Mouse (Mus musculus) neural tube, embryonic 11.5 days (tissue): ENCODE measurements at regions not wholly inside any gene's neighbourhood (a gene's known extent, or its start where the extent isn't known, plus 50 kb on each side); places are given as distances from the start of the nearest gene placed in this dataset.

Experiments
- ATAC-seq: fragments of 200-750 bp; cut with Nextera tagmentation; 2 replicates; pipeline ENCODE4 v1.8.0; 2017; ENCODE audit warnings: moderate number of reproducible peaks, mild to moderate bottlenecking, moderate TSS enrichment, moderate library complexity; ENCODE audit not compliant: insufficient read depth, low FRiP score, low TSS enrichment
- DNase-seq: peaks from one replicate; pipeline ENCODE4 v3.0.0-alpha.2; 2015; ENCODE audit warnings: low spot score
- H3K27ac ChIP-seq: fragments of 300-500 bp; sonication (generic); 2 replicates; pipeline ENCODE4 v1.5.1; 2014; ENCODE audit warnings: low read depth, mild to moderate bottlenecking, low read length
- H3K27me3 ChIP-seq: fragments of 300-500 bp; sonication (generic); 2 replicates; pipeline ENCODE4 v1.6.1; 2014; ENCODE audit warnings: mild to moderate bottlenecking, low read length, mixed read lengths; ENCODE audit not compliant: control insufficient read depth, insufficient read depth
- H3K36me3 ChIP-seq: fragments of 300-500 bp; sonication (generic); 2 replicates; pipeline ENCODE4 v1.6.1; 2014; ENCODE audit warnings: mild to moderate bottlenecking, low read length, moderate library complexity, mixed read lengths; ENCODE audit not compliant: control insufficient read depth, insufficient read depth
- H3K4me1 ChIP-seq: fragments of 300-500 bp; sonication (generic); 2 replicates; pipeline ENCODE4 v1.6.1; 2014; ENCODE audit warnings: low read length, mixed read lengths; ENCODE audit not compliant: control insufficient read depth, insufficient read depth
- H3K4me2 ChIP-seq: fragments of 300-500 bp; sonication (generic); 2 replicates; pipeline ENCODE4 v1.6.1; 2014; ENCODE audit warnings: low read depth, mild to moderate bottlenecking, moderate library complexity
- H3K4me3 ChIP-seq: fragments of 300-500 bp; sonication (generic); 2 replicates; pipeline ENCODE4 v1.5.1; 2014; ENCODE audit warnings: low read depth, low read length
- H3K9ac ChIP-seq: fragments of 300-500 bp; sonication (generic); 2 replicates; pipeline ENCODE4 v1.6.1; 2014; ENCODE audit warnings: mild to moderate bottlenecking, low read length
- H3K9me3 ChIP-seq: fragments of 300-500 bp; sonication (generic); 2 replicates; pipeline ENCODE4 v1.6.1; 2016; ENCODE audit warnings: low read length; ENCODE audit not compliant: control insufficient read depth
- WGBS: fragments of 180-500 bp; shearing (Covaris S2); extraction: QIAGEN DNeasy Blood & Tissue Kit; methylation state at CpG from one replicate; pipeline ENCODE4 v1.1.7; 2014; 5-methylcytosine and 5-hydroxymethylcytosine counted together

DNA sequence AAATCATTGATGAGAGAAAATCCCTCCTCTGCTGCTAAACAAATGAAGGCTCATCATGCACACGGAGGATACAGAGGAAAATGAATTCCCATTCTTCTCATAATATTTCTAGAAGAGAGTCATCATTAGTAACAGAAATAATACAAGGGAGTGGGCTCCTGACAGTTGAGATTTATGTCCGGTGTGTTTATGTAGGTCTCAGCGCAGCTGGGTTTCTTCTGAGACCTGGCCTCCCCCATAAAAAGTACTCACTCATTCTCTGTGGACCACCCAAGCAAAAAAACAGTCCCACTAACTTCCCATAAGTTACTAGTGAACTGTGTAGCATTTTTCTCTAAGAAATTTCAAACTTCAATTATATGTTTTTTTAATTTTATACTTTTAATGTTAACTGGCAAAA, 792.7 kb upstream of the Map3k7 start:
- no peak overlapping the region for H3K4me2 ChIP-seq
- no peak overlapping the region for H3K4me3 ChIP-seq
- H3K27me3 ChIP-seq, result no peaks in the 10 kb centered on the region
- H3K9me3 ChIP-seq, result no peaks in the 10 kb centered on the region
- H3K9ac ChIP-seq, result no peak overlapping the region
- ATAC-seq, result no peak; the same call in 1 of the 2 replicates
- no peaks in the 10 kb centered on the region for H3K36me3 ChIP-seq
- H3K4me1 ChIP-seq, result no peaks in the 10 kb centered on the region
- peak; percentile 10 for DNase-seq
- no peak overlapping the region for H3K27ac ChIP-seq
- WGBS, result 57% methylated on average over 3 of the region's 3 CpGs

DNA sequence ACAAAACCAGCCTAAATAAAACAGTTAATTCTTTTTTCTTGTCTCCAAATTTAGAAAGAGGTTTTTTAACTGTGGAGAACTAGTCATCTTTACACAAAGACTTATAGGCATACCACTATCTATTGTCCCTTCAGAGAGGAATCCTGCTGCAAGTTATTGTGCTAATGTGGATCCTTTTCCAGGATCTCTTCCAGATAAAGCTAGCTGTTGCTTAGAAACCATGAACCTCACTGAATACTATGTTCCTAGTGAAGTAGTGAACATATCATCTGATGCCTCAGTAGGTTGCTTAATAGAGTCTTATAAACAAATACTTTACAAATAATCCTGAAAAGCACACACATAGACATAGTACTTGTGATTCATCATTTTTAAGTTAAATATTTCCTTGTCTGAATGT, 766.0 kb upstream of the Map3k7 start:
- ATAC-seq (no peak), DNase-seq (no peak)
- Histone ChIP-seq H3K4me2 (no peak overlapping the region), H3K4me3 (no peak overlapping the region), H3K27ac (no peak overlapping the region), H3K27me3 (no peaks in the 10 kb centered on the region), H3K4me1 (no peaks in the 10 kb centered on the region), H3K9ac (no peak overlapping the region), H3K9me3 (no peaks in the 10 kb centered on the region), H3K36me3 (no peaks in the 10 kb centered on the region)

GRCm38 (mm10) chr4:31203286-31203685, 760.6 kb upstream of the Map3k7 start:
- WGBS, result 57% methylated on average over 3 of the region's 3 CpGs
- no peak overlapping the region for H3K9ac ChIP-seq
- H3K27ac ChIP-seq, result no peak overlapping the region
- DNase-seq (peak; percentile 10), ATAC-seq (no peak)
- no peak overlapping the region for H3K4me3 ChIP-seq
- no peaks in the 10 kb centered on the region for H3K4me1 ChIP-seq
- H3K4me2 ChIP-seq, result no peak overlapping the region
- H3K36me3 ChIP-seq, result no peaks in the 10 kb centered on the region
- H3K9me3 ChIP-seq, result no peaks in the 10 kb centered on the region
- H3K27me3 ChIP-seq, result no peaks in the 10 kb centered on the region

DNA sequence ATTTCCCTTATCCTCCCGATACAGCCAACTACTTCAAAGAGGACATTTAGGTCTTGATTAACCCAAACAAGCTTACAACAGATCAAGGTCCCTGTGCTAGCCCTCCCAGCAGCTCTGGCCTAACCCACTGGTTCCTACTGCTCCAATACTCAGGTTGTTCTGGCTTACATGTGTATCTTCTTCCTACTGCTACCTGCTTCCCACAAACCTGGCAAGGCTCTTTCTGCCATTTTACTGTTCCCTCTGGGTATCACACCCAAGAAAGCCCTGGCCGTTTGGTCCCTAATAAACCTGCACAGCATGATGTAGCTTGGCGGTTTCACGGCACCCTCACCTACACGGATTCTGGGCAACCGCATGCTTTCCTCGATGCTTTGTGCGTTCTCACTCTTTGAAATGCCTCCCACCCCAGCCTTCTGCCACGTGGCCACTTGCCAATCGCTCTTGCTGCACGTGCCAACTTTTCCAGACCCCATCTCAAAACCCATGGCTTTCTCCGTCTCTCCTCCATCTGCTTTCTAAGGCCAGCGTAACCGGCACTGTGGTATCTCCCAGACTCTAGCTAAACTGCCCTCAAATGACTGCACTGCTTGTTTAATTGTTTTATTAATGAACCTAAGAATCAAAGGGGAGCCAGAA, 758.4 kb upstream of the Map3k7 start:
- H3K4me2 ChIP-seq, result no peak overlapping the region
- DNase-seq (no peak), ATAC-seq (no peak)
- no peaks in the 10 kb centered on the region for H3K27me3 ChIP-seq
- no peak overlapping the region for H3K4me3 ChIP-seq
- no peaks in the 10 kb centered on the region for H3K9me3 ChIP-seq
- H3K27ac ChIP-seq, result no peak overlapping the region
- no peaks in the 10 kb centered on the region for H3K4me1 ChIP-seq
- 87% methylated on average over 14 of the region's 14 CpGs for WGBS
- no peak overlapping the region for H3K9ac ChIP-seq
- H3K36me3 ChIP-seq, result no peaks in the 10 kb centered on the region

DNA sequence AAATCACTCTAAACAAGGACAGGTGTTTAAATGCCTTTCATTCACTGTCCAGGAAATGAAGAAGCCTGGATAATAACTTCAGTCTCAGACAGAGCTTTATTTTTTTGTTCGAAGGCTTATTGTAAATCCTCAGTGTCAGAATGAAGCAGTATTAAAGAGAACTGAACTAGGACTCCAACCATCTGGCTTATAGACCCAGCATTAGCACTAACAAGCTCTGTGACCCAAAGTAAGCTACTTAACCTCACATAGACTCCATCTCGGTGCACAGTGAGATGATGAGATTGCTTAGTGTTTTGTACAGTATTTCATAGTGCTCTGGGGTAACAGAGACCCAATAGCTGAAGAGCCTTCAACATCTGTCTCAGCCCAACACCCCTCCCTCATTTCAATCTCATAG, 738.2 kb upstream of the Map3k7 start:
- WGBS, result 82% methylated on average over 2 of the region's 2 CpGs
- no peak overlapping the region for H3K4me3 ChIP-seq
- no peak overlapping the region for H3K27ac ChIP-seq
- H3K27me3 ChIP-seq, result no peaks in the 10 kb centered on the region
- H3K9ac ChIP-seq, result no peak overlapping the region
- no peaks in the 10 kb centered on the region for H3K9me3 ChIP-seq
- no peaks in the 10 kb centered on the region for H3K36me3 ChIP-seq
- no peak for DNase-seq
- ATAC-seq, result no peak
- H3K4me2 ChIP-seq, result no peak overlapping the region
- no peaks in the 10 kb centered on the region for H3K4me1 ChIP-seq

DNA sequence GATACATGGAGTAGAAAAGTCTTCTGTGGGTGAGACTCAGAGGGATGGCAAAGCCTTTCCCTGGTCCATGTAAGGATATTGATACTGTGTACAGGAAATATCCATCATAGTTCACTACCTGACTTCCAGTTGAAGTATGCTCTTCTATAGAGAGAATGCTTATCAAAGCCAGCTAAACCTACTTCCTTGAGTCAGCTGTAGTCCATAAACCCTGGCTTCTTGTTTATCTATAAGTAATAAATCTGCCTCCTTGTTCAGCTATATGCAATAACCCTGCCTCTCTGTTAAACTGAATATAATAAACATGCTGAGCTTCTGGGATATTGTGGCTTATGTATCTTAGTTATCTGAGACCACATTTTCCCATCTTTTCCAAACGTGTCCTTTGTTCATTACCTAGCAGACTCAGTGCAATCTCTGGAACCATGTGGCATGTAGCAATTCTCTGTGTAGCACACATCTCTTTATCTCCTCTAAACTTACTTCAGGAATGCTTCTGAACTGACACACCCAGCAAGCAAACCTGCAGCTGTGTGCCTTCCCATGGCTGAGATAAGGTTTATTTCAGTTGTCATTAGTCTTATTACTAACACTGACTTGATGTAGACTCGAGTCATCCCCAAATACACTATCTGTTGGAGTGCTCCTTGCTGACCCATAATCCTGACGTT, 694.9 kb upstream of the Map3k7 start:
- no peak for ATAC-seq
- no peak overlapping the region for H3K27ac ChIP-seq
- H3K4me1 ChIP-seq, result no peaks in the 10 kb centered on the region
- H3K4me2 ChIP-seq, result no peak overlapping the region
- H3K9ac ChIP-seq, result no peak overlapping the region
- H3K36me3 ChIP-seq, result no peaks in the 10 kb centered on the region
- H3K4me3 ChIP-seq, result no peak overlapping the region
- 82% methylated on average over 3 of the region's 3 CpGs for WGBS
- no peaks in the 10 kb centered on the region for H3K27me3 ChIP-seq
- DNase-seq, result no peak
- no peaks in the 10 kb centered on the region for H3K9me3 ChIP-seq

DNA sequence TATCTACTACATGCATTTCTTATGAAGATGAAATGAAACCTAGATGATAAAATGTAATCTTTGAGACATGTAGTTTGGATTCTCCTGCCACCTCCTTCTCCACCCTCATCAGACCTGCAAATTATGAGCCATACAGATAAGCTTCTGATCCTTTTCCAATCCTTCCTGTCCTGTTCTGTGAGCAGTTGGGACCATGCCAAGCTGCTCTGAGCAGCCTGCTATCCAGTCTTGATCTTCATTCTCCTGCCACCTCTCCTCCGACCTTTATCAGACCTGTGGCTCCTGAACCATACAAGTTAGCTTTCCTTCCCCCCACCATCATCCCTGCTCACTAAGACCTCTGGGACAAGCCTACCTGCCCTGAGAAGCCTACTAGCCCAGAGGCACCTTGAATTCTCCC, 689.8 kb upstream of the Map3k7 start:
- no peaks in the 10 kb centered on the region for H3K36me3 ChIP-seq
- H3K9ac ChIP-seq, result no peak overlapping the region
- H3K4me3 ChIP-seq, result no peak overlapping the region
- WGBS, result 82% methylated on average over 1 of the region's 1 CpGs
- no peak overlapping the region for H3K27ac ChIP-seq
- no peak for ATAC-seq
- no peak for DNase-seq
- H3K9me3 ChIP-seq, result no peaks in the 10 kb centered on the region
- H3K4me1 ChIP-seq, result no peaks in the 10 kb centered on the region
- no peak overlapping the region for H3K4me2 ChIP-seq
- no peaks in the 10 kb centered on the region for H3K27me3 ChIP-seq

DNA sequence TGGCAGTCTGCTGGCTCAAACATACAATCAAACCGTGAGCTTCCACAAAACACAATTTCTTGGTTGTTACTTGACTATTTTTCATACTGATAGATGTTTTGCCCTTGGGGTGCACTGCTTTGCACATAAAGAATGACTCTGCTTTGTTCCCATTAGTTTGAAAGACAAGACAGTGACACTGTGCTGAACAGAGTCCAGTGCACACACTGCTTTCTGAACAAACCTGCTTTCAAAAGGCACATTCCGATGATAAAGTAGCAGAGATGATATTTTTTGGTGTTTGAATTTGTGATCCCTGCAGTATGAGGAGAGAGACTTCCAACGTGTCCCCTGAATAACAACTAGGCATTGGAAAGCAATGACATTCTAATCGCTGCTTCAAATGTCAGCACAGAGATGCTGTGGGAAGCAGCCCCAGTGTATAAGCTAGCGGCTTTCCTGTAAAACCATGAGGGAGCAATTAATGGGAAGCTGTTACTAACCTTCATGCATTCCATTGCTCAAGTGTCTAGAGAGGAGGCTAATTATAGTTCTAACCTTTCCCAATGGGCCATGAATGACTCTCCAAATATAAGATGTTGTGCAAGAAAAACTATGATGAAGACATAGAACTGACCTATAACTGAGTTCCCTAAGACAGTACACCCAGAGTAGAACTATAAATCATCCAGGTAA, 673.5 kb upstream of the Map3k7 start:
- 41% methylated on average over 5 of the region's 5 CpGs for WGBS
- no peak overlapping the region for H3K4me2 ChIP-seq
- H3K27me3 ChIP-seq, result no peaks in the 10 kb centered on the region
- H3K4me3 ChIP-seq, result no peak overlapping the region
- ATAC-seq (peak; percentile 76), DNase-seq (peak; percentile 23)
- H3K9ac ChIP-seq, result no peak overlapping the region
- no peak overlapping the region for H3K27ac ChIP-seq
- no peaks in the 10 kb centered on the region for H3K9me3 ChIP-seq
- H3K4me1 ChIP-seq, result no peaks in the 10 kb centered on the region
- no peaks in the 10 kb centered on the region for H3K36me3 ChIP-seq

DNA sequence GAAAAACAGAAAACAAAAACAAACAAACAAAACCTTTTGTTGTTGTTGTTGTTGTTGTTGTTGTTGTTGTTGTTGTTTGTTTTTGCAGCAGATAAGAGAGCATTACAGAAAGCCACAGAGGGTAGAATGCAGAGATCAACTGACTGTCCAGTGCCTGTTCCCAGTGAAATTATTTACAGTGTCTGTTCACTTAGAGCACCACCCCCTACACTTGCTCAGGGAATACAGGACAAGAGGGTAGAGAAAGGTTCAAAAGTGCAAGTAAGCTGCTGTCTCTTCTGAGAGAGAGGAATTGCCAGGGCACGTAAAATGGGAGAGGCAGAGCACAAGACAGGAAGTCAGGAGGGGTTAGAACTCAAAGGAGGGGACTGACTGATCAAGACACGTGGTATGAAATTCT, 670.1 kb upstream of the Map3k7 start:
- 63% methylated on average over 2 of the region's 2 CpGs for WGBS
- H3K27ac ChIP-seq, result no peak overlapping the region
- no peak for ATAC-seq
- H3K4me2 ChIP-seq, result no peak overlapping the region
- no peaks in the 10 kb centered on the region for H3K36me3 ChIP-seq
- no peak overlapping the region for H3K4me3 ChIP-seq
- no peaks in the 10 kb centered on the region for H3K4me1 ChIP-seq
- no peak for DNase-seq
- no peaks in the 10 kb centered on the region for H3K9me3 ChIP-seq
- H3K9ac ChIP-seq, result no peak overlapping the region
- H3K27me3 ChIP-seq, result no peaks in the 10 kb centered on the region
